Mouse (Mus musculus): ENCODE results near the gene Zkscan5. TPM values are rescaled to one million over a fixed set of nuclear protein-coding genes. Genes with fewer than 3 reads are reported as not detected.

Gene Zkscan5
- 3.6 TPM for polyA plus RNA-seq (2012; fragmentation: generic; extraction: Trizol)
- long read RNA-seq, experiment 1, partial matches to known transcripts, result 0 of 11 reads
- long read RNA-seq, experiment 1, other reads (novel, unspliced or antisense), result 7 of 11 reads
- long read RNA-seq, experiment 2, transcript Zkscan5-201 (4 exons, 3,469 nt), result minor isoform, 7 of 67 reads
- long read RNA-seq, experiment 2, transcript Zkscan5-202 (6 exons, 3,794 nt), result major isoform, 39 of 67 reads
- long read RNA-seq, experiment 2, partial matches to known transcripts, result 2 of 67 reads
- long read RNA-seq, experiment 2, other reads (novel, unspliced or antisense), result 19 of 67 reads

GRCm38 (mm10) chr5:145203936-145204691 lies at the start of gene Zkscan5:
Gene Zkscan5, plus strand, starts transcription at chr5:145204562.
- Histone ChIP-seq H3ac (ENCODE audit: control insufficient read depth, insufficient read length, low read depth) (peak within 1 kb of the TSS; percentile 68), H3K4me3 (ENCODE audit: insufficient read depth, poor library complexity, severe bottlenecking) (peak within 1 kb of the TSS; percentile 46), H3K36me3 (ENCODE audit: control insufficient read depth, insufficient read depth) (peaks cover 5% of the 10 kb centered on the region), H3K79me2 (ENCODE audit: control insufficient read depth, insufficient read depth) (no peaks in the 10 kb centered on the region), H3K27me3 (ENCODE audit: control insufficient read depth, insufficient read depth, insufficient read length) (no peaks in the 10 kb centered on the region), H3K79me3 (ENCODE audit: low read depth) (peaks cover 4% of the 10 kb centered on the region)
- TF ChIP-seq MYOD1 (IDR thresholded peaks at IDR 0.05; ENCODE audit: control insufficient read depth, insufficient read length, low read depth) (no peak), FOSL1 (IDR thresholded peaks at IDR 0.05; ENCODE audit: insufficient read depth, low read length, poor library complexity, severe bottlenecking) (no peak), MAX (IDR thresholded peaks at IDR 0.05) (no peak), USF1 (IDR thresholded peaks at IDR 0.05; ENCODE audit: low read depth) (no peak), CEBPB (IDR thresholded peaks at IDR 0.05; ENCODE audit: low read depth) (no peak), CTCF (IDR thresholded peaks at IDR 0.05; ENCODE audit: control insufficient read depth, insufficient read depth, insufficient read length) (no peak), MYOG (IDR thresholded peaks at IDR 0.05; ENCODE audit: control insufficient read depth, extremely low read depth, insufficient read length) (no peak)

DNA sequence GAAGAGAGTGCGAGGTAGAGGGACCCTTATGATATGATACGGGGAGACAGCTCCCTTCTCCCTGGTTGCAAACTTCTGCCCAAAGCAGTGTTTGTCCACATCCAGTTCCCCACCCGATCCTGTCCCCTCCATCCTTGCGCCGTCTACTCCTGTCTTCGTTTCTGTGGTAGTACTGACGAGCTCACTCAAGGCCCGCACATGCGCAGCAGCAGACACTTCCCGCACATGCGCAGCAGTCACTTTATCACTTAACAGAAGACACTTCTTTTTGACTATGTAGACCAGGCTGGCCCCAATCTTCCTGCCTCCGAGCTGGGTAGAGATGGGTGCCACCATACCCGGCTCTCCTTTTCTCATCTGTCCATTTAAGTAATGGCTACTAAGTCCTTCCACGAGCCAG lies 43.0 kb upstream of the Zkscan5 start:
- H3K4me3 ChIP-seq (ENCODE audit: insufficient read depth, poor library complexity, severe bottlenecking), result no peak overlapping the region
- H3K79me3 ChIP-seq (ENCODE audit: low read depth), result no peaks in the 10 kb centered on the region
- TF ChIP-seq MAX (IDR thresholded peaks at IDR 0.05), result no peak
- no peak for TF ChIP-seq MYOG (IDR thresholded peaks at IDR 0.05; ENCODE audit: control insufficient read depth, extremely low read depth, insufficient read length)
- no peak for TF ChIP-seq CEBPB (IDR thresholded peaks at IDR 0.05; ENCODE audit: low read depth)
- TF ChIP-seq MYOD1 (IDR thresholded peaks at IDR 0.05; ENCODE audit: control insufficient read depth, insufficient read length, low read depth), result no peak
- TF ChIP-seq USF1 (IDR thresholded peaks at IDR 0.05; ENCODE audit: low read depth), result no peak
- no peak for TF ChIP-seq CTCF (IDR thresholded peaks at IDR 0.05; ENCODE audit: control insufficient read depth, insufficient read depth, insufficient read length)
- TF ChIP-seq FOSL1 (IDR thresholded peaks at IDR 0.05; ENCODE audit: insufficient read depth, low read length, poor library complexity, severe bottlenecking), result no peak
- no peaks in the 10 kb centered on the region for H3K27me3 ChIP-seq (ENCODE audit: control insufficient read depth, insufficient read depth, insufficient read length)
- peaks cover 17% of the 10 kb centered on the region for H3K79me2 ChIP-seq (ENCODE audit: control insufficient read depth, insufficient read depth)
- peaks cover 38% of the 10 kb centered on the region for H3K36me3 ChIP-seq (ENCODE audit: control insufficient read depth, insufficient read depth)
- H3ac ChIP-seq (ENCODE audit: control insufficient read depth, insufficient read length, low read depth), result no peak overlapping the region

DNA sequence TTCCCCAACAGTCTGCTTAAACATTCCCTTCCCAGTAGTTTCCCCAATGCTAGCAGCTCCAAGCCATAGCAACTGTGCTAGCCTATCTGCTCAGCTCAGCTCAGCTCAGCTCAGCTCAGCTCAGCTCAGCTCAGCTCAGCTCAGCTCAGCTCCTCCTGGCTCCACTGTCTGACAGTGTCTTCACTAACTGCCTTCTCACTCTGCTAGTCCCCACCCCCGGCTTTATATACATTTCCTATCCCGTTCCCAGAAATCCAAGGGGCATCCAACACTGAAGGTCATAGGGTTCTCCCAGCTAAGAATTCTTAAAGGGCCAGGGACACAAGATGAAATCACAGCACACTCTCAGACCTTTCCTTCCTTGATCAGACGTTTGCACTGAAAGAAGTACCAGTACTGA lies 39.7 kb upstream of the Zkscan5 start:
- H3K36me3 ChIP-seq (ENCODE audit: control insufficient read depth, insufficient read depth), result peaks cover 12% of the 10 kb centered on the region
- H3K79me3 ChIP-seq (ENCODE audit: low read depth), result peaks cover 24% of the 10 kb centered on the region
- H3ac ChIP-seq (ENCODE audit: control insufficient read depth, insufficient read length, low read depth), result no peak overlapping the region
- H3K4me3 ChIP-seq (ENCODE audit: insufficient read depth, poor library complexity, severe bottlenecking), result no peak overlapping the region
- peaks cover 47% of the 10 kb centered on the region for H3K79me2 ChIP-seq (ENCODE audit: control insufficient read depth, insufficient read depth)
- TF ChIP-seq CEBPB (IDR thresholded peaks at IDR 0.05; ENCODE audit: low read depth) (no peak), MYOD1 (IDR thresholded peaks at IDR 0.05; ENCODE audit: control insufficient read depth, insufficient read length, low read depth) (no peak), FOSL1 (IDR thresholded peaks at IDR 0.05; ENCODE audit: insufficient read depth, low read length, poor library complexity, severe bottlenecking) (no peak), CTCF (IDR thresholded peaks at IDR 0.05; ENCODE audit: control insufficient read depth, insufficient read depth, insufficient read length) (no peak), MYOG (IDR thresholded peaks at IDR 0.05; ENCODE audit: control insufficient read depth, extremely low read depth, insufficient read length) (no peak), USF1 (IDR thresholded peaks at IDR 0.05; ENCODE audit: low read depth) (no peak), MAX (IDR thresholded peaks at IDR 0.05) (no peak)
- no peaks in the 10 kb centered on the region for H3K27me3 ChIP-seq (ENCODE audit: control insufficient read depth, insufficient read depth, insufficient read length)

DNA sequence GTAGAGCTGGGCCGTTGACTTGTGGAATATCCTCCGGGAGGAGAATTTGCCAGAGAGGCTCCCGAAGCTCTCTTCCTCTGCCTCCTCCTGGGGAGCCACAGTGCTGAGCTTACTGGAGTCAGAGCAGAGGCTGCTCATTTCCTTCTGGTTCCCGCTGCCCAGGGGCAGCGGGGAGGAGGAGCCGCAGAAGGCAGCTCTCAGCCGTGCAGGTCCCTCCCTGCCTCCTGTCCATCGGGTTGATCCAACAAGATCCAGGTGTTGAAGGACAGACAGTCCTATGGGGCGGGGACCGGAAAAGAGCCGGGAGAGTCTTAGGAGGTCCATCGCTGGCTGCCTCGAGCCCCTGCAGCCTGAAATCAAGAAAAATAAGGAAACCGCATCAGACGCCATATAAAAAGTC lies 39.2 kb upstream of the Zkscan5 start:
- TF ChIP-seq FOSL1 (IDR thresholded peaks at IDR 0.05; ENCODE audit: insufficient read depth, low read length, poor library complexity, severe bottlenecking), result no peak
- TF ChIP-seq MYOD1 (IDR thresholded peaks at IDR 0.05; ENCODE audit: control insufficient read depth, insufficient read length, low read depth), result no peak
- TF ChIP-seq MYOG (IDR thresholded peaks at IDR 0.05; ENCODE audit: control insufficient read depth, extremely low read depth, insufficient read length), result no peak
- TF ChIP-seq USF1 (IDR thresholded peaks at IDR 0.05; ENCODE audit: low read depth), result no peak
- no peak for TF ChIP-seq MAX (IDR thresholded peaks at IDR 0.05)
- no peak for TF ChIP-seq CEBPB (IDR thresholded peaks at IDR 0.05; ENCODE audit: low read depth)
- no peak for TF ChIP-seq CTCF (IDR thresholded peaks at IDR 0.05; ENCODE audit: control insufficient read depth, insufficient read depth, insufficient read length)
- peaks cover 25% of the 10 kb centered on the region for H3K79me3 ChIP-seq (ENCODE audit: low read depth)
- no peak overlapping the region for H3ac ChIP-seq (ENCODE audit: control insufficient read depth, insufficient read length, low read depth)
- peaks cover 14% of the 10 kb centered on the region for H3K36me3 ChIP-seq (ENCODE audit: control insufficient read depth, insufficient read depth)
- no peak overlapping the region for H3K4me3 ChIP-seq (ENCODE audit: insufficient read depth, poor library complexity, severe bottlenecking)
- H3K79me2 ChIP-seq (ENCODE audit: control insufficient read depth, insufficient read depth), result peaks cover 52% of the 10 kb centered on the region
- H3K27me3 ChIP-seq (ENCODE audit: control insufficient read depth, insufficient read depth, insufficient read length), result no peaks in the 10 kb centered on the region

GRCm38 (mm10) chr5:145166536-145167305 lies 37.6 kb upstream of the Zkscan5 start, which contains the start of the genes Ptcd1 and Cpsf4:
Gene Ptcd1, minus strand, starts transcription at chr5:145167108.
Gene Cpsf4, plus strand, starts transcription at chr5:145167213.
- Histone ChIP-seq H3K36me3 (ENCODE audit: control insufficient read depth, insufficient read depth) (peaks cover 26% of the 10 kb centered on the region), H3ac (ENCODE audit: control insufficient read depth, insufficient read length, low read depth) (peak within 1 kb of the TSS; percentile 87), H3K27me3 (ENCODE audit: control insufficient read depth, insufficient read depth, insufficient read length) (no peaks in the 10 kb centered on the region), H3K4me3 (ENCODE audit: insufficient read depth, poor library complexity, severe bottlenecking) (peak within 1 kb of the TSS; percentile 95), H3K79me3 (ENCODE audit: low read depth) (peaks cover 25% of the 10 kb centered on the region), H3K79me2 (ENCODE audit: control insufficient read depth, insufficient read depth) (peaks cover 67% of the 10 kb centered on the region)
- peak; percentile 77 for TF ChIP-seq CEBPB (IDR thresholded peaks at IDR 0.05; ENCODE audit: low read depth)
- TF ChIP-seq MYOD1 (IDR thresholded peaks at IDR 0.05; ENCODE audit: control insufficient read depth, insufficient read length, low read depth), result no peak

Measured in C2C12 (cell line).